Mouse (Mus musculus): ENCODE measurements around the gene Whamm.

- TF ChIP-seq CTCF (conservative IDR thresholded peaks at IDR 0.05; ENCODE audit: low read length) (no peak), NANOG (IDR thresholded peaks at IDR 0.05; ENCODE audit: borderline replicate concordance, low read length) (no peak)
Observed at GRCm38 (mm10) chr7:81570752-81571107, 336 bp upstream of the Whamm start.
